Mouse (Mus musculus) heart, adult 2 months (tissue): ENCODE data around the gene Mrpl22.

Source experiments
- CTCF ChIP-seq: fragments of 200-600 bp; IDR thresholded peaks from 2 replicates; pipeline ENCODE4 v1.8.1; 2022; ENCODE audit warnings: antibody characterized with exemption, mild to moderate bottlenecking, moderate library complexity
- EP300 ChIP-seq: fragments of 200-500 bp; IDR thresholded peaks from 2 replicates; pipeline ENCODE4 v1.6.1; 2011; ENCODE audit warnings: low read depth, low read length, control low read depth; ENCODE audit not compliant: insufficient read depth
- POLR2A ChIP-seq: fragments of 200-500 bp; IDR thresholded peaks from 2 replicates; pipeline ENCODE4 v1.6.1; 2011; ENCODE audit warnings: mild to moderate bottlenecking, low read depth, low read length, control low read depth; ENCODE audit not compliant: insufficient read depth

- TF ChIP-seq CTCF (no peak), POLR2A (no peak), EP300 (no peak)
Observed at GRCm38 (mm10) chr11:58146241-58146640, 25.2 kb upstream of the Mrpl22 start.
